Mouse (Mus musculus): Measurements from ENCODE around the gene Slc43a2. TPM values are rescaled to one million over a fixed set of nuclear protein-coding genes. Genes with fewer than 3 reads are reported as not detected.
"Not testable (repeated sequence)": the region's sequence is repeated elsewhere in the genome, so short reads cannot be mapped to it uniquely, and the experiment has no call there.

Gene Slc43a2
- polyA plus RNA-seq, 1 experiment = 231 TPM

- Histone ChIP-seq H3K4me1 (ENCODE audit: control insufficient read depth, insufficient read depth, low read length) (peaks cover 82% of the 10 kb centered on the region), H3K4me3 (ENCODE audit: insufficient read depth, low read length) (no peak overlapping the region), H3K27ac (ENCODE audit: insufficient read depth, low read depth, low read length) (no peak overlapping the region)
- TF ChIP-seq POLR2A (IDR thresholded peaks at IDR 0.05; ENCODE audit: borderline replicate concordance, low read depth, low read length) (no peak), CTCF (IDR thresholded peaks at IDR 0.05; ENCODE audit: low read depth, low read length) (no peak)
Observed at GRCm38 (mm10) chr11:75544713-75545112, 13.2 kb downstream of the Slc43a2 start.

DNA sequence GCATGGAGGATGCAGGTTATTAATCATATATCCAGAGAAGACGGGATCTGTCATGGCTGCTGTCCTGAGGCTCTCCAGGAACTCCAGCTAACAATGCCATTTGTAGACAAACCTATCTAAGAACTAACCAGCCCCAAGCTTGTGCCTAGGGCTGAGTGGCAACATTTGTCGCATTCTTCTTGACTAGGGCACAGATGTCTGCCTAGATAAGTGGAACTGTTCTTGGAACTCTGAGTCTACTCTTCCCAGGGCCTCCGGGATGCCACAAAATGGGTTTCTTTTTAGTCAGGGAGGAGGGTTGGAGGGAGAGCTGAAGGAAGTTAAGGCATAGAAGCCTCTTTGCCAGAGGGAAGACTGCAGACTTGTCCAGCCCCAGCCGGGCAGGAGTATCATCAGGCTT, 14.6 kb downstream of the Slc43a2 start:
- Histone ChIP-seq H3K4me3 (ENCODE audit: insufficient read depth, low read length) (no peak overlapping the region), H3K4me1 (ENCODE audit: control insufficient read depth, insufficient read depth, low read length) (peaks cover 82% of the 10 kb centered on the region), H3K27ac (ENCODE audit: insufficient read depth, low read depth, low read length) (peak overlapping the region; percentile 17; the same call in 1 of the 2 replicates)
- TF ChIP-seq POLR2A (IDR thresholded peaks at IDR 0.05; ENCODE audit: borderline replicate concordance, low read depth, low read length) (no peak), CTCF (IDR thresholded peaks at IDR 0.05; ENCODE audit: low read depth, low read length) (no peak)

- Histone ChIP-seq H3K4me1 (ENCODE audit: control insufficient read depth, insufficient read depth, low read length) (peaks cover 72% of the 10 kb centered on the region), H3K27ac (ENCODE audit: insufficient read depth, low read depth, low read length) (peak overlapping the region; percentile 99), H3K4me3 (ENCODE audit: insufficient read depth, low read length) (no peak overlapping the region)
- no peak for TF ChIP-seq POLR2A (IDR thresholded peaks at IDR 0.05; ENCODE audit: borderline replicate concordance, low read depth, low read length)
- TF ChIP-seq CTCF (IDR thresholded peaks at IDR 0.05; ENCODE audit: low read depth, low read length) = no peak
Observed at GRCm38 (mm10) chr11:75549658-75550111, 18.2 kb downstream of the Slc43a2 start.

GRCm38 (mm10) chr11:75550200-75550946, 18.9 kb downstream of the Slc43a2 start:
- Histone ChIP-seq H3K27ac (ENCODE audit: insufficient read depth, low read depth, low read length) (peak overlapping the region; percentile 99), H3K4me1 (ENCODE audit: control insufficient read depth, insufficient read depth, low read length) (peaks cover 66% of the 10 kb centered on the region), H3K4me3 (ENCODE audit: insufficient read depth, low read length) (no peak overlapping the region)
- no peak for TF ChIP-seq POLR2A (IDR thresholded peaks at IDR 0.05; ENCODE audit: borderline replicate concordance, low read depth, low read length)
- no peak for TF ChIP-seq CTCF (IDR thresholded peaks at IDR 0.05; ENCODE audit: low read depth, low read length)

- H3K27ac ChIP-seq (ENCODE audit: insufficient read depth, low read depth, low read length) = peak overlapping the region; percentile 99
- TF ChIP-seq POLR2A (IDR thresholded peaks at IDR 0.05; ENCODE audit: borderline replicate concordance, low read depth, low read length) = no peak
- TF ChIP-seq CTCF (IDR thresholded peaks at IDR 0.05; ENCODE audit: low read depth, low read length) = no peak
- H3K4me3 ChIP-seq (ENCODE audit: insufficient read depth, low read length) = no peak overlapping the region
- H3K4me1 ChIP-seq (ENCODE audit: control insufficient read depth, insufficient read depth, low read length) = peaks cover 56% of the 10 kb centered on the region
Observed at GRCm38 (mm10) chr11:75551321-75551720, 19.8 kb downstream of the Slc43a2 start.

GRCm38 (mm10) chr11:75551961-75552441, 20.5 kb downstream of the Slc43a2 start:
- Histone ChIP-seq H3K4me1 (ENCODE audit: control insufficient read depth, insufficient read depth, low read length) (peaks cover 51% of the 10 kb centered on the region), H3K4me3 (ENCODE audit: insufficient read depth, low read length) (no peak overlapping the region), H3K27ac (ENCODE audit: insufficient read depth, low read depth, low read length) (peak overlapping the region; percentile 99)
- TF ChIP-seq CTCF (IDR thresholded peaks at IDR 0.05; ENCODE audit: low read depth, low read length) (no peak), POLR2A (IDR thresholded peaks at IDR 0.05; ENCODE audit: borderline replicate concordance, low read depth, low read length) (no peak)

- peak overlapping the region; percentile 26 for H3K27ac ChIP-seq (ENCODE audit: insufficient read depth, low read depth, low read length)
- H3K4me3 ChIP-seq (ENCODE audit: insufficient read depth, low read length) = no peak overlapping the region
- H3K4me1 ChIP-seq (ENCODE audit: control insufficient read depth, insufficient read depth, low read length) = peaks cover 42% of the 10 kb centered on the region
- no peak for TF ChIP-seq POLR2A (IDR thresholded peaks at IDR 0.05; ENCODE audit: borderline replicate concordance, low read depth, low read length)
Observed at GRCm38 (mm10) chr11:75552906-75553482, 21.5 kb downstream of the Slc43a2 start.

- peaks cover 39% of the 10 kb centered on the region for H3K4me1 ChIP-seq (ENCODE audit: control insufficient read depth, insufficient read depth, low read length)
Observed at GRCm38 (mm10) chr11:75556006-75556405, 24.5 kb downstream of the Slc43a2 start.

DNA sequence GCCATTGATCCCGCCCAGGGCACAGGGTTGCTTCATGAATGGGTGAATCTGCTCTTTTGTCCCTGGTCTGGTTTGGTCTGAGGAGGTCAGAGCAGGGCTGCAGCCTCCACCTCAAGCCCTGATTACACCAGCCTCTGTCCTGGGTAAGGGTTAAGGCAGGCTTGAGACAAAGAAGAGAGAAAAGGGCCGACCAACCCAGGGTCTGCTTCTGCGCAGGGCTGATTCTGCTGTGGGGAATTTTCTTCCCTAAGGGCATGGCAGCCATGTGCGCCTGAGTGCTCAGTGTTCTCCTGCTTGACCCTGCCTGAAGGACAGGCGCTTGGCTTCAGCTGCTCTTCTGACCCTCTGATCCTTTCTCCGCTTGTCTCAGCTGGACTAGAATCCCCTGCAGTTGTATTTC, 25.6 kb downstream of the Slc43a2 start:
- H3K4me3 ChIP-seq (ENCODE audit: insufficient read depth, low read length) = no peak overlapping the region
- no peak overlapping the region for H3K27ac ChIP-seq (ENCODE audit: insufficient read depth, low read depth, low read length)
- peaks cover 39% of the 10 kb centered on the region for H3K4me1 ChIP-seq (ENCODE audit: control insufficient read depth, insufficient read depth, low read length)
- TF ChIP-seq POLR2A (IDR thresholded peaks at IDR 0.05; ENCODE audit: borderline replicate concordance, low read depth, low read length) = no peak
- no peak for TF ChIP-seq CTCF (IDR thresholded peaks at IDR 0.05; ENCODE audit: low read depth, low read length)

More at GRCm38 (mm10) chr11:75556006-75556405, 24.5 kb downstream of the Slc43a2 start:
- not testable (repeated sequence) for H3K27ac ChIP-seq (ENCODE audit: insufficient read depth, low read depth, low read length); H3K4me3 ChIP-seq (ENCODE audit: insufficient read depth, low read length)

DNA sequence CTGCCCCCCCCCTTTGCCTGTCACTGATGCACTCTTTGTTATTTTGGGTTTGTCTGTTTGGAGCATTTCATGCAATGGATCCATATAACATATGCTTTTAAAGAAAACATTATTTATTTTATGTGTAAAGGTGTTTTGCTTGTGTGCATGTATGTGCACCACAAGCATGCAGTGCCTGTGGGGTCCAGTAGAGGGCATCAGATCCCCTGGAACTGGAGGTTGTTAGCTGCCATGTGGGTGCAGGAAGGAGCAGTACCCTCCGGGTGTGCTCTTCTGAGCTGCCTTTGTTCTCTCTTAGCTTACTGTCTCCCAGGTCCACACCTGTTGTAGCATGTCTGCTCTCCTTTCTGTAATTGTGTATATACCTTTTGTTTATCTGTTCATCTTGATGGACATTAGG, 26.6 kb downstream of the Slc43a2 start:
- TF ChIP-seq POLR2A (IDR thresholded peaks at IDR 0.05; ENCODE audit: borderline replicate concordance, low read depth, low read length) (no peak), CTCF (IDR thresholded peaks at IDR 0.05; ENCODE audit: low read depth, low read length) (no peak)
- peaks cover 43% of the 10 kb centered on the region for H3K4me1 ChIP-seq (ENCODE audit: control insufficient read depth, insufficient read depth, low read length)
- H3K4me3 ChIP-seq (ENCODE audit: insufficient read depth, low read length) = no peak overlapping the region
- H3K27ac ChIP-seq (ENCODE audit: insufficient read depth, low read depth, low read length) = no peak overlapping the region

All from bone marrow macrophage, adult 2 months (primary cell).